Mouse (Mus musculus) gastrocnemius, postnatal 4 days (tissue): ENCODE data around the gene Cbl. TPM values are rescaled to one million over a fixed set of nuclear protein-coding genes. Genes with fewer than 3 reads are reported as not detected.

Experiments
- DNase-seq, 2 experiments: peaks; one replicate each; pipeline ENCODE4 v3.0.0; 2021 to 2022; ENCODE audit warnings: low spot score in 2 of 2, mixed read lengths in 2 of 2
- long read RNA-seq, 2 experiments: library from polyadenylated mRNA; stranded (forward); transcript quantifications; one replicate each; pipeline ENCODE4 v2.0.0; 2021
- total RNA-seq, 2 experiments: library from RNA; stranded (reverse); gene quantifications; 2 replicates each; pipeline ENCODE4 v1.2.3; 2021

The Cbl gene
- 10 to 100 TPM; 25.4 to 28.7 TPM for total RNA-seq
- long read RNA-seq, experiment 1, partial matches to known transcripts = 0 of 2 reads
- long read RNA-seq, experiment 1, other reads (novel, unspliced or antisense) = 2 of 2 reads
- long read RNA-seq, experiment 2 = 0 reads

- DNase-seq = peak; percentile 98
Observed at GRCm38 (mm10) chr9:44233802-44234478, at the start of gene Cbl. Gene Cbl (minus strand): TSS chr9:44234049.

DNA sequence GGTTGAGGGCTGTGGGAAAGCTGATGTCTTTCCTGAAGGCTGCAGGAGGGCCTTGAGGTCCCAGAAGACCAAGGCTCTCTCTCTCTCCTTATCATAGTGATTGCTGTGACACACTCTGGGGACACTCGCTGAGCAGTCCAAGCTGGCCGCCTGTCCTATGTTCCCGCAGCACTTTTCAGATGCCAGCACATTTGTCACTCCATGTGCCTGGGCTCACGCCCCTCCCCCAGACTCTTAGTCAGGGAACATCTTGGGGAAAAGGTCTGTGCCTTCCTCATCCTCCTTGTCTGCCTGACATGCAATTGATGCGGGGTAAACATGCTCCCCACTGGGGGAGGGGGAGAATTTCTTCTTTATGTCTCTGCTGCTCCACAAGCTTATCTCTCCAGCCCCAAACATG lies 49.3 kb upstream of the Cbl start:
- DNase-seq = no peak

DNA sequence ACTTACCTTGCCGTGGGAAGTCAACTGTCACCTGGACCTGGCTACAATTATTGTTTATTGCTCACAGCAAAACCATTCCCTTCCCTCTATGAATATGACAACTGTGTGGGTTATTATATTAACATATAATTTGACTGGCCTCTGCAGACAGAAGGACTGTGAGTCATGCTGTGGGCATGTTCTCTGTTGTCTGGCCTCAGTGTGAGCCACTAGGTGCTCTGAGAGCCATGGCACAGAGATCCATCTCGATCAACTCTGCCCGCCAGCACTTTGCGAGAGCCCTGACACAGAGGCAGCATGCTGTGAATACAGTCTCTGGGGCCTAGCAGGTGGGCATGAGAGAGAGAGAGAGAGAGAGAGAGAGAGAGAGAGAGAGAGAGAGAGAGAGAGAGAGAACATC lies 36.1 kb upstream of the Cbl start:
- DNase-seq = no peak

DNA sequence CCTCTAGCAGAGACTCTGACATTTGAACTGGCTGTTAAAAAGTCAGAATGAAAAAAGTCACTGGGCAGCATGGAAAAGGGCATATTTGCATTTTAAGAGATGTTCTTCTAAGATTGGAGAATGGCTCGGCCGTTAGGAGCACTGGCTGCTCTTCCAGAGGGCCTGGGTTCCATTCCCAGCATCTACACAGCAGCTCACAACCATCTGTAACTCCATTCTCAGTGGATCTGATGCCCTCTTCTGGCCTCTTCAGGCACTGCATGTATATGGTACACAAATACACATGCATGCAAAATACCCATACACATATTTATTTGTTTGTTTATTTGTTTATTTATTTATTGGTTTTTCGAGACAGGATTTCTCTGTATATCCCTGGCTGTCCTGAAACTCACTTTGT lies 35.2 kb upstream of the Cbl start:
- no peak for DNase-seq

DNA sequence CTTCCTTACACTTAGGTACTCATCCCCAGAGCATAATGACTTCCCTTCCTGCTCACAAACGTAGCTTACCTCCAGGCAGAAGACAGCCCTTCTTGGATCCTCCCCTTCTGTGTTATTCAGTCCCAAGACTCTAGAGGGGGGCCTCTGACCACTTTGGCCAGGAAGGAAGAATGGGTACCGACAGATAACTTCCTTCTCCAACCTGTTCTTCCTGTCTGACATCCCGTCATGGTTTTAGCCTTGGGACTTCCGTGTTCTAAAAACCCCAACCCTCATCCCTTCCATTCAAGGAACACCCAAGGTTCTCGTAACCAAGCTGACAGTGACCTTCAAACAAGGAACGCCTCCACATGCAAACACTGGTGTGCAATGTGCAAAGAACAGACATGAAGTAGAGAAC lies 34.6 kb upstream of the Cbl start, which contains the start of gene Nlrx1:
Gene Nlrx1, minus strand, starts transcription at position 168 of the 400 bp plus-strand sequence.
- DNase-seq = no peak

DNA sequence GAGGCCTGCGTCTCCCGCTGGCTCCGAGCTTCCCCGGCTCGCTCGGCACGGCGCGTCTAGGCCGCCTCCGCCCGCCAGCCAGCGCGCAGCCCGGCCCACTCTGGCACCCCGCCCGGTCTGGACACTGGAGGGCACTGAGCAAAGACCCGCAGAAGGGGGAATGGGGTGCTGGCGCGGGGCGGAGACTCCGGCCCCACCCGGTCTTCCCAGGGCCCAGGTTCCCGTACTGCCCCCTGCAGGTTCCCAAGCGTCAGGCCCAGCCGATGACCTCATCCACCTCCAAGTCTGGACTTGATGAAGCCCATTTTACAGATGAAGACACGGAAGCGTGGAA lies 34.1 kb upstream of the Cbl start:
- peak; percentile 92 to 93 for DNase-seq

DNA sequence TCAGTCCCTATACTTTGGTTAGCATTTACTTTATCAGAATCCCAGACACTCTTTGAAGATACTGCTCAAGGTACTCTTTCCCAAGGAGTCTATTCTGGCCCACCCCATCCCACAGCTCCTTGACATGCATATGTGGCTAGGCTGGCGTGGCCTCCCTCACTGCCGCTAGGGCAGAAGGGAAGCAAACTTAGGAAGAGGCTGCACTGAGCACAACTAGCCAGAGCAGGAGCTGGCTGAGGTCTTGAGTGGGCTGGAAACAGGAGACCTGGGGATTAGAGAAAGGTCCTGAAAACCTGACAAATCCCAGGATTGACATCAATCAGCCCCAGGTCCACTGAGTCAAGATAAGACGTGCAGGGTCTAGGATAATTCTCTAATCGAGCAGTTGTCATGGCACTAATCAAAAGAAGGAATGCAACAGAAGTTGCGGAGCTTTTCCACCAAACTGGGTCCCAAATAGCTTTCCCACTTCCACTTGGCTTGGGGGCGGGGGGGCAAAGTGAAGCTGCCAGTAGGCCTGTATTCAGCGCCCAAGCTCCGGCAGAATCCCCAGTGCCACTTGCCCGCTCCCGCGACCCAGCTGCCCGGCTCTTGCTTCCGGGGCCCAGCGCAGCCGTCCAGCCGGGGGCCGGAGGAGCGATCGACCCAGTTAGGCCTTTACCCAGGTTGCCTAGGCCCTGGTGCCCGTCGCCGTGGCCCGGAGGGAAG lies 33.6 kb upstream of the Cbl start:
- peak in 1 of 2 experiments; percentile 51 for DNase-seq

DNA sequence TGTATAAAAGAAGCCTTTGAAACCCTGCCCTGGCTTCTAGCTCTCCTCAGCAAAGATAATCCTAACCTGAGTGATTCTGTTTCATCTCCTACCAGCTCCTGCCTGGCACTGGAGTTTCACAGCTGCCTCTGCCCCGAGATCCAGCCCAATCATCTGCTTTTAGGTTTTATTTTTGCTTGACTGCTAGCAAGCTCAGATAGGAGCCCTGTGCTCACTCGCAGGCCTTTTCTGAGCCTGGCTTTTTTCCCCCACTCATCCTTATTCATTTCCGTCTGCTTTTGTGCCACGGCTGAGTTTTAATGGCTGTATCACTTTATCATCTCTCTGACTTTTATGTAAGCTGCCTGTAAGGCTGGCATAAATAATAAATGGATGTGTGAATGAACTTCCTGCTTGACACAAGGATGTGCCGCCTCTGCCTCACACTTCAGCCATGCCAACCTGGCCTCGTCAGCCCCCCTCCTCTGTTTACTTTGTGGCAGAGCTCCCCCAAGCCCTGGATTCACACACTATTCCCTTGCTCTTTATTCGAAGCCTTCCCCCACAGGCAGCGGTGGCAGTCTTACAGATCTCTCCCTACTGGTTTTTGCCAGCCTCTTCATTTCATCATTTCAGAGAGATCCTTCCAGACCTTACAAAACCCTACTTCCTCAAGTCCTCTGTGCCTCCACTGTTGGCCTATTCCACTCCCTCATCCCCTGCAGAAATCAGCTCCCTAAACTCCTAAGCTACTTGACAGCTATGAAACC lies 32.8 kb upstream of the Cbl start:
- DNase-seq = no peak

GRCm38 (mm10) chr9:44261388-44261787 lies 27.5 kb upstream of the Cbl start:
- no peak for DNase-seq

DNA sequence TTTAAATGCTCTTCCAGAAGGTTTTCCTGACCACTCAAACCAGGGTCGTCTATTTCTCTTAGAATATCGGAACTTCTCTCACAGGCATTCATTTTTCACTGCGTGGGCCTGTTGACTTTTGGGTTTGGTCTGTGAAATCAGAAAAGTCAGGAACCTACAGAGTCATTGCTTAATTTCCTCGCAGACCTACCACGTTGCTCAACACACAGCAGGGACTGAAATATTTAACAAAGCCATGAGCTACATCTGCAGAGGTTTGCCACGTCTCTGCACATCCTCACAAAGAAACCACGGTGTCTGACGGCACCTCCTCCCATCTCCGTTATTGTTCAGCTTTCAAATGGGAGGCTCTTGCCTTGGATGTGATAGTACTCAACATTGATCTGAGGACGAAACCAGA lies 25.2 kb upstream of the Cbl start:
- DNase-seq = no peak

GRCm38 (mm10) chr9:44256213-44256612 lies 22.4 kb upstream of the Cbl start:
- DNase-seq = no peak

DNA sequence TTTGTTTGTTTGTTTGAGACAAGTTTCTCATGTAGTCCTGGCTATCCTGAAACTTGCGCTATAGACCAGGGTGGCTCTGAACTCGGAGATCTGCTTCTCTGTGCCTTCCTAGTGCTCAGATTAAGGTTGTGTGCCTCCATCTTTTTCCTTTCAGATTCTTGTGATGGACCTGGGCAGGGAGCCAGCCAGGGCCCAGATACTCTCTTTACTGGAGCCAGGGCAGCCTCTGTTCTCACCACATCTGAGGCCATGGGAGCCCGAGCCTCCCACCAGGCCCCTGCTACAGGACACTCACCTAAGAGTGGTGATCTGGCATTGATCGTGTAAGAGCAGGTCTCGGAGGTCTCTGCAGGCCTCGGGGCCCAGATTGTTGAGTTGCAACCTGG lies 21.3 kb upstream of the Cbl start:
- DNase-seq = no peak

GRCm38 (mm10) chr9:44254508-44255135 lies 20.8 kb upstream of the Cbl start:
- DNase-seq = no peak

DNA sequence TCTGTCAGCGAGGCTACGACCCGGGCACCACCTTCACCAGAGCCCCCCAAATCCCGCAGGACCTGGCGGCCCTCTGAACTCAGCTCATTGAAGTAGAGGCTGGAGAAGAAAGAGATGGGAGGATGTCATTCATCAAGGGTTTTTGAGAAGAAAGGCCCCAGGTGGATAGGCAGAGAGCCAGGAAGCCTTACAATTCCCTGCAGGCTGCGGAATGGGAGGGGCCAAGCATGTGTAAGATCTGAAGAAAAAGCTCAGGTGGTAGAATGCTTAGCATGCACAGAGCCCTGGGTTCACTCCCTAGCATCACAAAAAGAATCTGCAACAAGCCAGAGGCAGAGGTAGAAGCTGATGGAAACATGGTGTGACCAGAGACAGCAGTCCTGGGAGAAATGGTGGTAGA lies 19.6 kb upstream of the Cbl start:
- no peak for DNase-seq

GRCm38 (mm10) chr9:44251314-44251713 lies 17.5 kb upstream of the Cbl start, which contains the start of gene Pdzd3:
Gene Pdzd3 (minus strand): TSS chr9:44251471.
- no peak for DNase-seq

- DNase-seq = no peak
Observed at GRCm38 (mm10) chr9:44250445-44250844, 16.6 kb upstream of the Cbl start.

DNA sequence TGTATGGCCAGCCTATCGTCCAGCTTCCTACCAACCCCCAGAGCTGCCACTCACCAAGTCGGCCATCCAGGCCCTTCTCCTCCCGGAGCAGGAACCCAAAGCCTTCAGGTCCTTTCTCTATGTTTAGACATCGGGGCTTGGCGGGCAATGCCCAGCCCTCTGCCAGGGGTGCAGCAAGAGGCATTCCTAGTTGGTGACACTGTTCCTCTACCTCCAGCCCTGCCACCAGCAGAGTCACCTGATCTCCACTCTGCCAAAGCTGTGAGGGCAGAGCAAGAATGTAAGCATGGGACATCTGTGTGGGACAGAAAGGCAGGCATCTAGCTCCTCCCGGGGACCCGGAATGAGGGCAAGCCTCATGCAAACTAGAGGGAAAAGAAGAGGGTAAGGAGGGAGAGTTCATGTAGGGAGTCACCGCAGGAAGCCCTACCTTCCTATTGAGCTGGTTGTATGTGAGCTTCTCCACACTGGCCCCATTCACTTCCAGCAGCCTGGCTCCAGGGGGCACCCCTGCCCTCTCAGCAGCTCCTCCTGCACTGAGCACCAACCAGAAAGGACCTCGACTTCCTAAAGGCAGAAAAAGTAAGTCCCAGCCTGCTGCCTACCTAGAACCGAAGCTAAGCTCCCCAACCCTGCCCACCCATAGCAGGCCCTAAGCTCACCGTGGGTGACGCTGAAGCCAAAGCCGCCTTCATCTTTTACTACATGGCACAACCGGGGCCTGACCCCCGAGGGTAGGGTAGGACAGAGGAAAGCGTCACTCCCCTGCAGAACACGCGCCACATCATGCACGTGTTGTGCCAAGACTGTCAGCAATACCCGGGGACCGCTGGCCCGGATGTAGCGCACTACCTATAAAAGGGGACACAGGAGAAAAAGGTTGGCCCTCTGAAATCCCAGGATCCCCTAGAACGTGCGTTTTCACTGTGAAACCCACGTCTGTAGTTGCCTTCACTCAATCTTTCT lies 15.6 kb upstream of the Cbl start:
- peak in 1 of 2 experiments; percentile 53 for DNase-seq

- DNase-seq = no peak
Observed at GRCm38 (mm10) chr9:44247907-44248306, 14.1 kb upstream of the Cbl start.

DNA sequence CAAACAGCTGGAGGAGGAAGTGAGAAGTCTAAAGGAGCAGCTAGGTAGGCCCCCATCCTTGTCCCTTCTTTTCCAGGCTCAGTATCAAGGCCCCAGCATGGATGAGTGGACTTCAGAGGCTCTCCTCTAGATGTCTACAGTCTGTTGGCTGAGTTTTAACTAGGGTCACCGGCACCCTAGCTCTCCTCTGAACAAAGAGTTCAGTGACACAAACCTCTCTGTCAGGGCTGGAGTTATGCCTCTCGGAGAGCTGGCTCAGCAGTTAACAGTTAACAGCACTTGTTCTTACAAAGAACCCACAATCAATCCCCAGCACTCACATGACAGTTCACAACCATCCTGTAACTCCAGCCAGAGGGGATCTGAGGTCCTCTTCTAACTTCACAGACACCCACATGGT lies 9.8 kb upstream of the Cbl start:
- DNase-seq = no peak

GRCm38 (mm10) chr9:44241418-44241817 lies 7.6 kb upstream of the Cbl start:
- no peak for DNase-seq
